Mouse (Mus musculus): ENCODE measurements around the gene H2-DMb1.

Gene H2-DMb1

DNA sequence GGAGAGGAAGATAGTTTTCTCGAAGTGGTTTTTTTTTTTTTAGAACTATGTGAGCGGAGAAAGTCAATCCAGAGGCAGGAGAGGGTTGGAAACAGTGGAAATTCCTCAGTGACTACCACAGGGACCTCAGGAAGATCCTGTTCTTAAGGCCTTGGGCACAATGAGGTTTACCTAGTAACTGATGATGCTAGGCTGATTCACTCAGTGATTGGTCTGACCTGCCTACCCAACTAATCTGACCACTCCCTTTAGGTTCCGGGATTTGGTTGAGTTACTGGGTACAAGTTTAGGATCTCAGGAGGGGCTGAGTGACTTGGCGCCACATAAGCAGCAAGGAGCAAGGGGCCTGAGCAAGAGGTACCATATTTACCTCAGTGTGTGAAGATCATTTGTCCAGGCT is at the start of gene H2-DMb1:
H2-DMb1 (plus strand) TSS at position 150 of the 400 bp plus-strand sequence.
- peak; percentile 68 to 81 for DNase-seq

DNA sequence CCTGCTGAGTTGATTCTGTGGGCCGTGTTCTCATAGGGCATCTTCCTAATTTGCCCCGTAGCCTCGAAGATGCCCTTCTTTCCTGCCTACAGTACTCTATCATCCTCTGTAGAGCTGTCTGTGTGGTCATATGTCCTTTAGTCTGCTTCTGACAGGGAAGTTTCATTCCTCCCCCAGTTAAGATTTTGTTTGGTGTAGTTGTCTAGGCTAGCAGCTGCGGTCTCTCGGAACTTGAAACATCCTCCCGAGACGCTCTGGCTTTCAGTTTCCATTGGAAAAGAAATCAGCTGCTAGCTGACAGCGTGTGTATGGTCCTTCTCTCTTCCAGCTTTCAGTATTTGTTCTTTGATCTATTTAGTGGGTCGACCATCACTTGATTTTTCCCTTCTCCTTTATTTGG is 48.1 kb upstream of the H2-DMb1 start:
- DNase-seq: no peak

DNA sequence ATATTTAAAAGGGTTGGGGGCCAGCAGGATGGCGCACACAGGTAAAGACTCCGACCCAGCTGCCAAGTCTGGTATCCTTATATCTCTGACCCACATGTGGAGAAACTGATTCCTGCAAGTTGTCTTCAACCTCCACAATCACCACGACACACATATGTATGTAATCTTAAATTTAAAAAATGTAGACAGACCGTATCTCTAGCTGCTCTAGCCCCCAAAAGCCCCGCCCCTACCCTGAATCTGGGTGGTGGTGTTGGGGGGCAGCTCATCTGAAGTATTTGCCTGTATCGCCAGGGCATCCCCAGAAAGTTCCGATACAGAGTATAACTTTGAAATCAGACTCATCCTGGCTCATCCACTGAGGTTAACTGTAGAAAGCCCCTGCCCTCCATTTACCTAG is 46.3 kb upstream of the H2-DMb1 start:
- no peak for DNase-seq

DNA sequence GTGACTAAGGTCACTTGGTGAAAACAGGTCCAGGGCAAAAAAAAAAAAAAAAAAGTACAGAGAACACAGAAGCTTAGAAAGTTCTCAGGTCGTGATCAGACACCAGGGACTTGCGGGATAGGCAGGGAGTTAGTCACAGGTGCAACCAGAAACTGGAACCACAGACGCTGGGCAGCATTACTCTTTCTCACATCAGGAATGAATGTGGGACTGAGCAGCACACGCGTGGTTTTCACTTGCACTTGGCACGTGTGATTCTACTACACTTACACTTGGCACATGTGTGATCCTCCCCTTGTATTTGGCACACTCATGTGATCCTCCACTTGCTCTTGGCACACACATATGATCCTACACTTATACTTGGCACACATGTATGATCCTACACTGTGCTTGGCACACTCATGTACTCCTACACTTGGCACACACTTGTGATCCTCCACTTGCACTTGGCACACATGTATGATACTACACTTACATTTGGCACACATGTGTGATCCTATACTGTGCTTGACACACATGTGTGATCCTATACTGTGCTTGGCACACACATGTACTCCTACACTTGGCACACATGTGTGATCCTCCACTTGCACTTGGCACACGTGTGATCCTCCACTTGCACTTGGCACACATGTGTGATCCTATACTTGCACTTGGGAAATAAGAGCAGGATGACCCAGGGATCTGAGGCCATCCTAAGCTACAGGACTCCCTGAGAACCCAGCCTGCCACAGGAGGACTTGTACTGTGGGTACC is 45.6 kb upstream of the H2-DMb1 start:
- no peak for DNase-seq

DNA sequence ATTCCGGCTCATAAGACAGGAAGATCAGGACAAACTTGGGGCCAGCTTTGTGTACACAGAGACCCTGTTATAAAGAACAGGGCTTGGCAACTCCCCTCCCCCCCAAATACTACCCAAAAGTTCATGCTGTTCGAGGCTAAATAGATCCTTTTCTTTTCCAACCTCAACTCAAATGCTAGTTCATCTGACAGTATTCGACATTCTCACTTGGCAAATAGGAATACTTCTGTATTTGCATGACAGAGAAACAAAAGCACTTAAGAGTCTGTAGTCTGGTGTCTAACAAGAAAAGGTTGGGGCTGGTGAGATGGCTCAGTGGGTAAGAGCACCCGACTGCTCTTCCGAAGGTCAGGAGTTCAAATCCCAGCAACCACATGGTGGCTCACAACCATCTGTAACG is 44.4 kb upstream of the H2-DMb1 start:
- DNase-seq: no peak

DNA sequence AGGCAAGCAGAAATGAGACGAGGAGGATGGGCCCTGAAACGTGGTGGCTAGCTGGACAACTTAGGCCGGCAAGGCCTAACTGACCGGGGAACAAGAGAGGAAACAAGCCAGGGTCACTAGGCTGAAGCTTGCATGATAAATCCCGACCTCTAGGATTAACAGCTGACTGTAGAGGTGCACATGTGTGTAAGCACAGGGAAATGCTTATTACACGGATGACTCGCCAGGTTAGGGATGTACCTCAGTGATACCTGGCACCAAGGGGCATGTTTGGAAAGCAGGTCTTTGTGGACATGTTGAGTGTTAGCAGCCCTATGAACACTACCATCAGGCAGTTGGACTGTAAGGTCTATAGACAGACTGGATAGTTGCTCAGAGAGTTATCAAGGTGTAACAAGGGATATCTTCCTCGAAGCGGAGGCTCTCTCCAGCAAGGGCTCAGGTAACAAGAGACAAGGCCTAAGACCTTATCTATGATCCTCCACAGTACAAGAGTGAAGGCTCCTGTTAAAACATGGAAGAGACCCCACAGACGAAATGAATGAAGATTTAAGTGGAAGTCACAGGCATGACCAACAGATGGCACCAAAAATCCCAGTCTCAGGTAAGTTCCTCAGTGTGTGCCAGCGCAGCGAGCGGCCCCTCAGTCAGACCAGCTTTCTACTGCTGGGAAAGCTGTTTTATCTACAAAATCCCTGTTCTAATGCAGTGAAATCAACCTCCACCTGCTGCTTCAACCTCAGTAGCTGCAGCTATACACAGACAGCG is 43.6 kb upstream of the H2-DMb1 start:
- peak in 1 of 2 experiments; percentile 55 for DNase-seq

DNA sequence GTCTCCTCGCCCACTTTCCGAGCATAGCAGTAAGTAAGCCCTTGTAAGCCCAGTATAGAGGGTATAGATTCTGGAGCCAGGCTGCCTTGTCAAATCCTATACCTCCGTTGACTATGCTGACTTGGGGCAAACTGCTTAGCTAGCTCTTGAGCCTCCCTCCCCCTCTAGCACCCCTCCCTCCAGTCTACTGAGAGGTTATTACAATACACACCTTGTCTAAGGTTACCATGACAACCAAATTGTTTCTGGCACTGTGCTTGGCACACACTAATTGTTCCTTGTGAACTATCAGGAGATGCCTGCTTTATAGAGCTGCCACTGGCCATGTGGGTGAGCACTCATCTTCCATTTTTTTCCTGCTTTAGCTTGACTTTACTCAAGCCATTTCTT is 43.1 kb upstream of the H2-DMb1 start:
- no peak for DNase-seq

DNA sequence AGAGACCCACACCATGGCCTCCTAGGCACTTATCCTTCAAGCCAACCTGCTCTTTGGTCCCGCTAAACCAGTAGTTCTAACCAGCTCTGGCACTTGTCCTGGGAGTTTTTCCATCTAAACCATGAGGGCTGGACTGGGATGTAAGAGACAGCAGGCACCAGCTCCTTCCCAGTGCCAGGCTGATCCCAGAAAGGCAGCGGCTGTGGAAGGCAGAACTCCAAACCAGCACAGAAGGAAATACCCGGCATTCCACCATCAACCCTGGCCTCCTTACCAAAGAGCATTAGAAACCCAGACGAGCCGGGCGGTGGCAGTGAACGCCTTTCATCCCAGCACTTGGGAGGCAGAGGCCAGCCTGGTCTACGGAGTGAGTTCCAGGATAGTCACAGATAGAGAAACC is 42.6 kb upstream of the H2-DMb1 start:
- DNase-seq: no peak

DNA sequence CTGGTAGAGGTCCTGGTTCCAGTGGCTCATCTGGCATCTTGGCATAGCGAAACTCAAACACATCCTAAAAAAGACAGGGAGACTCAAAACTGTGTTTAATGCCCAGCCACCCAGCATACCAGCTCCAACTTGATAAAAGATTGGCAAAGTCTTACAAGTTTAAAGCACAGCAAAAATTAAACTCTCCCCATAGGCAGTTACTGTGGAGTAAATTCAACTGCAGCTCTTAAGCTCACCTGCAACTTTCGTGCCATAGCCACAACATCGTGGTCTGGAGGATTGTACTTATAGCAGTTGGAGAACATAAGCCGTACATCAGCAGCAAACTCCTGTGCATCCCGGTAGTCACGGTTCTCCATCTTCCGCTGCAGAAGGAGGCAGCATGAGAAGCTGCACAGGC is 38.8 kb upstream of the H2-DMb1 start:
- no peak for DNase-seq

DNA sequence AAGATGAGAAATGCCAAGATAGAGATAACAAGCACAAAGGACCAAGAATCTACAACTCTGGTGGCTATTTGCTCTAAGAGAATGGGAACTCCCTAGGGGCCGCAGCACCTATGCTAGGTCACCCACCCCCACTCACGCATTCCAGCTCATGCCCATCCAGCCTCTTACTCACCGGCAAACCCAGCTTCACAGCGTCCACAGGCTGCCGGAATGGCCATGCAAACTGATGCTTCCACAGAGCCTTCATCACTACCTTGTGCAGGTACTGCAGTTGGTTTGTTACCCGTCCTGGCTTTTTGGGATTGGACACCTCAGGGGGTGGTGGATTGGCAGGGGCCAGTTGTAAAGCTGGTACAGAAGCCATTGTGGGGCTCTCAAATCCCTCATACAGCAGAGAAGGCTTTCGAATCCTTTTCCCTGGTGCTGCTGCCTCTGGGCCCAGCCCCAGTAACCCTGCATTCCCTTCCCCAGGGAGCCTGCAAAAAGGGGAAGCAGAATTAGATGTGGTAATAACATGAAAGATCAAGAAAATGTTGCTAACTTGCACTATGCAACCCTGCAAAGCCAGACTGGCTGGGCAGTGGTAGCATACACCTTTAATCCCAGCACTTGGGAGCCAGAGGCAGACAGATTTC is 36.0 kb upstream of the H2-DMb1 start:
- DNase-seq: no peak

DNA sequence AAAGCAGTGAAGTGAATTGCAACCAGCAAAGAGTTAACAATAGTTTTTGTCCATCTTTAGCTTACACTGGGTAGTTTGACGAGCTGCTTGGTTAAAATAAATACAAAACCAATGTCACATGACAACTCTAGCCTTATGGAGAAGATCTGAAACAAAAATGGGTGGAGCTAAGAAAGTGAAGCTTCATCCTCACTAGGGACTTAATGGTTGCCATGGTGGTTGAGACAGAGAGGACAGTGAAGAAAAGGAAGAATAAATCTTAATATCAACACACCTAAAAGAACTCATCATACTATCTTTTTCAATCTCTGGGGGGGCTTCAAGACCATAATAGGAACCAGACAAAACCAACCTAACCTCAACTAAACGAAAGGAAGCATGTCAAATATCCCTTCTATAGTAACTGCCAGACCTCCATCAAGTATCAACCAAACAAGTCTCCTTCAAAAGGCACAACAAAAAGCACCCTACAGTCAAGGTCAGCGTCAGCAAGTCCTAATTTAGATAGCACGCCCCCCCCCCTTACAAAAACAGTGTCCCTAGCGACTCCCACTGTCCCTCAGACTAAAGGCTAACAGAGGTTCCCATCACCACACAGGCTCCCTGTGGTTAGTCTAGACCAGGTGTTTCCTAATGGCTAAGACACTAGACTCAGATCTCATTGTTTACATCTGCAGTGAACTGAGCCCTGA is 35.3 kb upstream of the H2-DMb1 start:
- no peak for DNase-seq

DNA sequence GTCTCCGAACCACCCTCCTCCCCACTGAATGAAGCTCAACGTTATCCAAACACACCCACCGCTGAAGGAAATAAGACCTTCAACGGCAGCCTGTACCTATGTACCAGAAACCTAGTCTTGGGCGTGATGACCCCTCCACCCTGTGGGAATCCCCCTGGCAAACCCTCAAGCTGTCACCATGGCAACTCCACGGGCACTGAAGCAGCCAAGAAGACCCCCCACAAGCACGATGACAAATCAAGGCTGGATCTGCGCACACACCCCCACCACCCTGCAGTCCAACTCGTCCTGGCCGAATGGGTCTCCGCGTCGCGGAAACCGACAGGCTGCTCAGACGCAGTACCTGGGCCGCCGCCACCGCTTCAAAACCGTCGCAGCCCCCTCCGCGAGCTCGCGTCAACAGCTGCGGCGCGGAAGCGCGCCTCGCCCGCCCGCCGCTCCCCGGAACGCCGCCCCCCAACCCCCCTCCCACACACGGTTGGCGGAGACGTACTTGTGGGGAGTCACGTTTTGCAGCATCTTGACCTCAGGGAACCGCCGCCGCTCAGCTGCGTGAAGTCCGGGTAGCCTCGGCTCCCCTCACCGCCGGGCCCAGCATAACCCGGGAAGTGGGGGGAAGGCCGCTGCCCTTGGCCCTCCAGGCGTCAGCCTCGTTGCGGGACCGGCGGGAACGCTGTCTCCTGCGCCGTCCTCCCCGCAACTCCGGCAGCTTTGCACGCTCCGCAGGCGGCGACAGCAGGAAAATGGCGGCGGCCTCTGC is 34.6 kb upstream of the H2-DMb1 start:
- DNase-seq: peak in 1 of 2 experiments; percentile 56

DNA sequence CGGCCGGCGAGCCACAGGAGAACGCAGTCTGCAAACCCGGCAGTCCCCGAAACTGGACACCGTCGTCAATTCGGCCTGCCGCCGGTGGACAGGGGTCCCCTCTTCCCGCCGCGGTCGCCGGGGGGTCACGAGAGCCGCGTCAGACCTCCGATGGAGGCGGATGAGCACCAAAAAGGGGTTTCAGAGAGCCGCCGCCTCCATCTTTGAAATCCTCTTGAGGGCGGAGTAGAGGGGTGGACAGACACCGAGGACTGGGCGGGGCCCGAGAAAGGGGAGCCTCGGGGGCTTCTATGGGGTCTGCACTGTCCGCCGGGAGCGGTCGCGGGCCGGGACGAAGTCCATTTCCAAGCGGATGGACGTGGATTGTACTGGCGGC is 34.0 kb upstream of the H2-DMb1 start:
- DNase-seq: no peak

DNA sequence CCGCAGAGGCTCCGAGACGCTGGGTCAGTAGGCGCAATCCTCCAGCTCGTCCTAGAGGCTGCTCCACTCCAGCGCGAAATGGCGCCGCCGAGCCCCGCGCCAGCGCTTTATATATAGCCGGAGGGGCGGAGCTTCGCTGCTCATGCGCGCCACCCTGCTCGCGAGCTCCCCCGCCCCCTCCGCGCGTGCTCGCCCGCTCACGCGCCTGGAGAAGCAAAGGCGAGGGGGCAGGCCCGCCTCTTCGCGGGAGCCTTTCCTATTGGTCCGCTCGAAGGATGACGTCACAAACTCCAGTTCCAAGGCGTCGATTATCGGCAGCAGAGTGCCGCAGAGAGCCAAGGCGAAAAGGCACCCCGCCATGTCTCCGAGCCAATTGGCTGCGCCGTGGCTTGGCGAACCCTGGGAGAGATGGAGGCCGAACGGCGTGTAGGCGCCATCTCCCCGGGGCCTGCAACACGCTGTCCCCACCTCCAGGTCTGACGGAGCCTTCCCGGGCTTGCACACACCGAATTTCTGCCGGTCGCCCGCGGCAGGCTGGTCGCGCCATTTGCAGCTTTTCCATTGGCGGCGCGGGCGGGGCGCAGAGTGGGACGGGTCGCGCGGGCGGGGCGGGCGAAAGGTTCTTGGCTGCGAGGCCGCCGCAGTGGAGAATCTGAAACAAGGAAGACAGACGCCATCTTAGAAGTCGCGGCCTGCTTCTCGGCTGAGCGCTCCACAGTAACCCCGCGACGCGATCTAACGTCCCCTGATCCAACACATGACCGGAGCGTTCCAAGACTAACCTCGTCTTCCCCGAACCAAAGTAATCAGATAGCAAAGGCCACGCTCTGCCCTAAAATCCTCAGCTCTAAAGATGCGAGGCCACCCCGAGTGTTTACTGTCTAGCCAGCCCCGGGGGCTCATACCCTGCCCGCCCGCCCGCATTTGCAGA is 33.4 kb upstream of the H2-DMb1 start, which contains the start of gene H2-DMa:
H2-DMa (plus strand) TSS at position 293 of the 931 bp plus-strand sequence.
- peak; percentile 99 for DNase-seq

DNA sequence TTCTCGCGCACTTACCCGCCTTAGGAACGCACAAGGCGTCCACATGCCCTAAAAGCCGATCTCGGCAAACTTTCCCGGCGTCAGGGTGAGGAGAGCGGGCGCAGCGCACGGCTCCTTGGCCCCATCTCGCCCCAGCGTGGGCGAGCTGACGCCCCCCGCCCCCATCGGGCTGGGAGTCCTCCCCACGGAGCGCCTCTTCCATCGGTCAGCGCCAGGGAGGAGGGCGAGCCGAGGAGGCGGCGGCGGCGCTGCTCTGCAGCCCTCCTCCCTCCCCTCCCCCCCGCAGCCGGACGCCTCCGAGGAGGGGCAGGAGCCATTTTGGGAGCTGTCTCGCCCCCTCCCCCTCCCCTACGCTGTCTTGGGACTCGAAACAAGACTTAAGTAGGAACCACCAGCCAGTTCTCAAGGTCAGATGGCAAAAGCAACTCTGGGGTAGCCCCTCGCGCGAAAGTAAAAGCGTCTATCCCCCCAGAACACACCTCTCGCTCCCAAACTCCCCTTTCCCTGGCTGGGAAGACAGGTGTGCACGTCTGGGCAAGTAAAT is 32.6 kb upstream of the H2-DMb1 start:
- peak; percentile 92 to 95 for DNase-seq

DNA sequence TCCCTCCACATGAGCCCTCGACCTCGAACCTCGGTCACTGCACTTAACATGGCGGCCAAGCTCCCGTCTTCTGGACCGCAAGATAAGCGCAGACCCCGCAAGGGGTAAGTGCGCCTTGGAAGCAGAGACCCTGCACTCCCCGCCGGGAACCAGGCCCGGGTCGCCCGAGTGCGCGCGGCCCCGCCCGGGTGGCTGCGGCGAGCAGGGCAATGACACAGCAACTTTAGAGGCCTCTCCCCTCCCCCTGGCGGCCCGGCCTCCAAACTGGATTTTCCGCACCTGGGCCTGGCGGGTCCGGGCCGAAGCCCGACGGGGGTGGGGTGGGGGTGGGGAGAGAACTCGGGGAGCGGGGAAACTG is 32.1 kb upstream of the H2-DMb1 start:
- DNase-seq: peak; percentile 92 to 95

DNA sequence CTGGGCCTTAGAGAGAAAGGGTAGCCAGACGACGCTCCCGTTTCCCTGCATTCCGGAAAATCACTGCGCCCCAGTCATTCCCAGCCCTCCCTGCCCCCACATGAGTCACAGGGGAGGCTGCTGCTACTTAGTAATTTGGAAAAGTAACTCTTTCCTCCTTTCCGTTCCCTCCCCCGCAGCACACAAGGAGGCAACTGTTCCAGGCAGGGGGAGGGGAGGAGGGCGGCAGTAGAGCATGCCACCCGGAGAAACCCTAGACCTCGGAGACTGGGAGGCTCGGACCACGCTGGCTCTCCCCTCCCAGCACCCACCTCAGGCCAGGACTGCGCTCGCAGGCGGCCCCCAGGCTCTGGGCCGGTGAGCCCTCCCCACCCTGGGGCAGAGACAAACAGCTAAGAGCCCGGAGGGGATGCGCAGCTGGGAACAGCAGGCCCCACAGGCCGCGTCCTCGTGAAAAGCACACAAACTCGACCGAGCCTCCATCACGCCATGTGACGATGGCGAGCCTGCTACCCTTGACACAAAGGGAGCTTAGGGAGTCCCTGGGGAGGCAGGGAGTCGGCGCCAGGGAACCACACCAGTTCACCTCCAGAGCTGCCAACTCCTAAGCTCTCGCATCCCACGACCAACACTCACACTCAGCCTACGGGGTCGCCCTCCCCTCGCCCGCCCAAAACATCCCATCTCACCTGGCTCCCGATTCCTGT is 31.5 kb upstream of the H2-DMb1 start:
- peak; percentile 90 to 93 for DNase-seq

DNA sequence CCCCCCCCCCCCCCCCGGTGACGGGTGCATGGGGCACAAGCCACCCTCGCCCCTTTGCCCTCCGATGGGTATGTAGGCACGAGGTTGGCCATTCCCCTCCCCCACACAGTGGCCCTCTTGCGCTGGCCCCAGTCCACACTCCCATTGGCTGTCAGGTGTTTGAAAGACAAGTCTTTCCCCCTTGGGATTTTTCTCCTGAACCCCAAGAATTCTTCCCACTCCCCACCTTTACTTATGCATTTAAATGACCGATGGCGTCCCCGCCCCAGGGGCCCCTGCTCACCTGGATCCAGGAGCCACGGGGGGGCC is 31.0 kb upstream of the H2-DMb1 start:
- peak; percentile 79 to 85 for DNase-seq

DNA sequence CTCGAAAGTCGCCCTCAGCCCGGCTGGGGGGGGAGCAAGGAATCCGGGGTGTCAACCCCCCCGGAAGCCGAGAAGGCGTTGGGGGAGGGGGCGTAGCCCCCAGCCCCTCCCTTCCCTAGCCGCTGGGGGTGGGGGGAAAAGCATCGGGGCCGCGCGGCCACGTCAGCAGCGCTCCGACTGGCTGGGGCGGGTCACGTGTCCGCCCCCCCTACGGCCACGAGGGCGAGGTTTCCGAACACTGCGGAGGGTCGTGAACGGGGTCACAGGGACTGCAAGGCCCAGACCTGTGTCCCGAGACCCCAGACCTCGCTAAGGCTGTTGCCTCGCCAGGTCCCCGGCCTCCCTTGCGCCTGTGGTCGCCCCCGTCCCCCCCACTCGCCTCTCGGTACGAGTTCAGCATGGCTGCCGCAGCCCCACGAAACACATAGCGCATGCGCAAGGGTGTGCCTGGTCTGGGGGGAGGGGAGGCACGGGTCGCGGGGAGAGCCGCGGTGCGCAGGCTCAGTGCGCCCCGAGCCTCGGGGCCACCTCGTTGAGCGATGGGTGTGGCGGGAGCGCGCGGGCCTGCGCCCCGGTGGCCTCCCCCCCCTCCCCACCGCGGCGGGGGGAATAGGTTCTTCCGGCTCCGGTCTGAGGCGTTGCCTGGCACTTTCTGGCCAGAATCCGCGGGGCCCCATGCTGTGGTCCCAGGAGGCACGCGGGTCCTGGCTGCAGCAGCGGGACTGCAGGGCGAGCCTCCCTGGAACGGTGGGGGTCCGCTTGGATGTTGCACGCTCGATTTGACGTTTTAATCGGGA is 30.5 kb upstream of the H2-DMb1 start, which contains the start of gene Brd2:
Brd2 (minus strand) TSS at position 447 of the 797 bp plus-strand sequence.
- DNase-seq: peak; percentile 96 to 98

DNA sequence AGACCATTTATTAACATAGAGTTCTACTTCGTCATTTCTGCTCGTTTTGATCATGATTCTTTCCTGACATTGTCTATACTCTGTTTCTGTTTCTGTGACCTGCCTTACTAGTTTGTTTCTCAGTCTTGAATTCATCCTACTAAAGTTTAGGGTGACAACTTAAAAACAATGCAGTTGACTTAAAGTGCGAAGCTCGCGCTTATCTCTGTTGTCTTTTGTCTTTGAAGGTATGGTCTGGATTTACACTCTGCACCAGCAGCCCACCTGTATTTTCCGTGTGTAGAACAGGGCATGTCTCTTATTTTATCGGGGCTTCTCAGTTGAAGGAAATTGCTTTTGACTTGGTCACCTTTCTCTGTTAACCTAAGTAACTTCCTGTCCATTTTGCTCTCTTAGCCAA is 29.8 kb upstream of the H2-DMb1 start:
- DNase-seq: no peak

All from kidney, postnatal 36 days (tissue).